Mouse (Mus musculus): ENCODE data around the gene Slc24a3. TPM values are rescaled to one million over a fixed set of nuclear protein-coding genes. Genes with fewer than 3 reads are reported as not detected.

Gene Slc24a3
- total and polyA plus RNA-seq, 2 experiments from 2014 or later, result 27.0 to 40.6 TPM

- H3K4me2 ChIP-seq (ENCODE audit: low read depth), result no peak overlapping the region
- no peak overlapping the region for H3K4me3 ChIP-seq (ENCODE audit: low read depth, low read length)
- no peak overlapping the region for H3K9ac ChIP-seq
- H3K9me3 ChIP-seq (ENCODE audit: low read length), result no peaks in the 10 kb centered on the region
- no peaks in the 10 kb centered on the region for H3K4me1 ChIP-seq (ENCODE audit: insufficient read depth)
- no peak overlapping the region for H3K27ac ChIP-seq (ENCODE audit: low read depth, low read length)
- no peak for TF ChIP-seq CTCF (IDR thresholded peaks at IDR 0.05; ENCODE audit: low read depth)
- ATAC-seq, result no peak
- 39% methylated on average over 1 of the region's 1 CpGs for whole genome bisulfite sequencing
- no peaks in the 10 kb centered on the region for H3K27me3 ChIP-seq (ENCODE audit: insufficient read depth, low read length)
- no peaks in the 10 kb centered on the region for H3K36me3 ChIP-seq (ENCODE audit: insufficient read depth)
- DNase-seq, result no peak
These were observed 129.4 kb downstream of the Slc24a3 start for GRCm38 (mm10) chr2:145296906-145297305.

GRCm38 (mm10) chr2:145299914-145300699, 132.6 kb downstream of the Slc24a3 start:
- 63% methylated on average over 5 of the region's 5 CpGs for WGBS
- Histone ChIP-seq H3K4me2 (ENCODE audit: low read depth) (no peak overlapping the region), H3K36me3 (ENCODE audit: insufficient read depth) (no peaks in the 10 kb centered on the region), H3K27ac (ENCODE audit: low read depth, low read length) (no peak overlapping the region), H3K4me1 (ENCODE audit: insufficient read depth) (no peaks in the 10 kb centered on the region), H3K4me3 (ENCODE audit: low read depth, low read length) (no peak overlapping the region), H3K9ac (no peak overlapping the region), H3K9me3 (ENCODE audit: low read length) (no peaks in the 10 kb centered on the region), H3K27me3 (ENCODE audit: insufficient read depth, low read length) (no peaks in the 10 kb centered on the region)
- peak; percentile 76 for ATAC-seq
- no peak for TF ChIP-seq CTCF (IDR thresholded peaks at IDR 0.05; ENCODE audit: low read depth)
- DNase-seq, result peak; percentile 53

DNA sequence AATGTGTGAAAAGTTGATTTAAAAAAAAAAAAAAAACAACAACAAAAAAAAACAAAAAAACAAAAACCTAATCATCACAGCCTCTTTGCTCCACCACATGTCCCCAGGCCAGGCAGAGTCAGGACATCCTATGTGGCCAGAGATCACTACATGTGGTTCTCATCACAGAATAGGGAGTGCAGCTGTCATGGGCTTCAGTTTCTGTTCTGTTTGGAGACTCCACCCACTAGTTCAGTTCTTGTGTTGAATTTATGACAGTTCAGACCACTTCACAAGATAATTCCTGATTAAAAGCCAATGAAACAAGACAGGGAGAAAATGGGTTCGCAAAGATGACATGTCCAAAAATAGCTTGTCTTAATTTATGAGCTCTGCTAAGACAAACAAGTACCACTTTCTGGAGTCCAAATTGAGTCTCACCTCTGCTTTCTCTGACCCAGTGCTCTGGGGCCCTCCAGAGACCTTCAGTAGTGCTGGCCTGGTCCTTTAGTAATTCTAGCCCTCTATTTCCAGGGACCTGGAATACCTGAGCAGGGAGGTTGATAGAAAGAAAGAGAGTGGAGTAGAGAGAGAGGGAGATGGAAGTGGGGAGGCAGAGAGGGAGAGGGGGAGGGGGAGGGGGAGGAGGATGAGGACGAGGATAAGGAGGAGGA, 139.8 kb downstream of the Slc24a3 start:
- WGBS, result 71% methylated on average over 2 of the region's 2 CpGs
- Histone ChIP-seq H3K27ac (ENCODE audit: low read depth, low read length) (no peak overlapping the region), H3K4me2 (ENCODE audit: low read depth) (no peak overlapping the region), H3K9me3 (ENCODE audit: low read length) (no peaks in the 10 kb centered on the region), H3K4me3 (ENCODE audit: low read depth, low read length) (no peak overlapping the region), H3K36me3 (ENCODE audit: insufficient read depth) (no peaks in the 10 kb centered on the region), H3K4me1 (ENCODE audit: insufficient read depth) (no peaks in the 10 kb centered on the region), H3K9ac (no peak overlapping the region), H3K27me3 (ENCODE audit: insufficient read depth, low read length) (no peaks in the 10 kb centered on the region)
- no peak for ATAC-seq
- DNase-seq, result no peak
- no peak for TF ChIP-seq CTCF (IDR thresholded peaks at IDR 0.05; ENCODE audit: low read depth)

DNA sequence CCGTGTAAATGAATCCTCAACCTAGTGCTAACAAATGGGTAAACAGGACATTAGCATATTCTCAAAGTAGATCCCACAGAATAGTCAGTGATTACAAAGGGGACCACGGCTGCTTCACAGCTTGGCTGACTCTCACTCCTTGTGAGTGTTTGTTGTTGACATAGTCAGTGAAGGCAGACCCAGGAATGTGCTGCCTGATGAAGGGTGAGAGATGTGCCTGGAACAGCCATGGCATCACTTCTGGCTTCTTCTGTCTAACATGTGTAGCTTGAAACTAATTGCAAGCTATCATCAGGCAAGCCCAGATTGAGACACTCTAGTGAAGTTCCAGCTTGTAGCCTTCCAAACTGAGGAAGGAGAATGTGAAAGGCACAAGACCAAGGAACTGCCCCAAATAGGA, 151.4 kb downstream of the Slc24a3 start:
- 35% methylated on average over 2 of the region's 2 CpGs for WGBS
- no peak for DNase-seq
- ATAC-seq, result 0 out of 2 replicates have a peak, but pooled peaks have one; percentile 20
- H3K27ac ChIP-seq (ENCODE audit: low read depth, low read length), result no peak overlapping the region
- H3K9ac ChIP-seq, result no peak overlapping the region
- no peak overlapping the region for H3K4me2 ChIP-seq (ENCODE audit: low read depth)
- H3K4me1 ChIP-seq (ENCODE audit: insufficient read depth), result no peaks in the 10 kb centered on the region
- H3K36me3 ChIP-seq (ENCODE audit: insufficient read depth), result no peaks in the 10 kb centered on the region
- H3K4me3 ChIP-seq (ENCODE audit: low read depth, low read length), result no peak overlapping the region
- TF ChIP-seq CTCF (IDR thresholded peaks at IDR 0.05; ENCODE audit: low read depth), result no peak
- H3K27me3 ChIP-seq (ENCODE audit: insufficient read depth, low read length), result no peaks in the 10 kb centered on the region
- H3K9me3 ChIP-seq (ENCODE audit: low read length), result no peaks in the 10 kb centered on the region

DNA sequence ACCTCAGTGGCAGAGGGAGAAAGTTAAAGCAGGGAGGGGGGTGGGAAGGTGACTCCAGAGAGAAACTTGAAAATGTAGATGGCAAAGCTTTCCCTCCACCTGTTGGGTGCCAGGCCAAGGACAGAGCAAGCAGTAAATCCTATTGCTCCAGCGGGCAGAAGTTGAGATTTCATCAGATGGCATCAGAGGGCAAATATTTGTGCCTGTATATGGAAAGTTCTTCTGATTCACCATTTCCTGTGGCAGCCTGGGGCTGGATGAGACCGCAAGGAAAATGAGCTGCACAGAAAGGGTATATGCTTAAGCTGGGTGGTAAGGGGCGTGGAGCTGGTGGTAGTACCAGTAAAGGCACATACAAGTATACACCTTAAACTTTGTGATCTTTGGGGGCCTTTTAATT, 153.7 kb downstream of the Slc24a3 start:
- 97% methylated on average over 3 of the region's 3 CpGs for WGBS
- Histone ChIP-seq H3K36me3 (ENCODE audit: insufficient read depth) (no peaks in the 10 kb centered on the region), H3K9ac (no peak overlapping the region), H3K4me3 (ENCODE audit: low read depth, low read length) (no peak overlapping the region), H3K4me2 (ENCODE audit: low read depth) (no peak overlapping the region), H3K27me3 (ENCODE audit: insufficient read depth, low read length) (no peaks in the 10 kb centered on the region), H3K4me1 (ENCODE audit: insufficient read depth) (no peaks in the 10 kb centered on the region), H3K27ac (ENCODE audit: low read depth, low read length) (no peak overlapping the region), H3K9me3 (ENCODE audit: low read length) (no peaks in the 10 kb centered on the region)
- no peak for TF ChIP-seq CTCF (IDR thresholded peaks at IDR 0.05; ENCODE audit: low read depth)
- no peak for DNase-seq
- no peak for ATAC-seq

- no peaks in the 10 kb centered on the region for H3K9me3 ChIP-seq (ENCODE audit: low read length)
- no peaks in the 10 kb centered on the region for H3K36me3 ChIP-seq (ENCODE audit: insufficient read depth)
- no peak for TF ChIP-seq CTCF (IDR thresholded peaks at IDR 0.05; ENCODE audit: low read depth)
- H3K4me2 ChIP-seq (ENCODE audit: low read depth), result no peak overlapping the region
- ATAC-seq (no peak), DNase-seq (no peak)
- no peak overlapping the region for H3K4me3 ChIP-seq (ENCODE audit: low read depth, low read length)
- H3K4me1 ChIP-seq (ENCODE audit: insufficient read depth), result no peaks in the 10 kb centered on the region
- no peak overlapping the region for H3K27ac ChIP-seq (ENCODE audit: low read depth, low read length)
- H3K9ac ChIP-seq, result no peak overlapping the region
- H3K27me3 ChIP-seq (ENCODE audit: insufficient read depth, low read length), result no peaks in the 10 kb centered on the region
These were observed 154.2 kb downstream of the Slc24a3 start for GRCm38 (mm10) chr2:145321755-145322154.

DNA sequence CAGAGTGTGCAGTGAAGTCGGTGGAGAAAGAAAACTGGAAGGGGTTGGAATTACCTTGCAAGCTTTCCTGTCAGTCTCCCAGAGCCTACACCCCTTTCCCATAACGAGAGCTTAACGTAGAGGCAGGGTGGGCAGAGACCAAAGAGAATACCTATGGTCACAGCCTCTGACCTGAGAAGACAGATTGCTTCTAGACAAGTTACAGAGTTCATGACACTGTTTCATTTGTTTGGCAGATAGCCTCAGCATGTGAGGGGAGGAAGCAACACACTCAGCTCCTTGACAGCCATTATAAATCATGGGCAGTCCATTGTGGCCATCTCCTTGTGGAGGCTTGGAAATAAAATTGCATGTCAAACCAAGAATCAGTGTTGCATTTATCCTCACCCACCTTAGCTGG, 156.9 kb downstream of the Slc24a3 start:
- Histone ChIP-seq H3K4me2 (ENCODE audit: low read depth) (no peak overlapping the region), H3K36me3 (ENCODE audit: insufficient read depth) (no peaks in the 10 kb centered on the region), H3K27me3 (ENCODE audit: insufficient read depth, low read length) (no peaks in the 10 kb centered on the region), H3K9me3 (ENCODE audit: low read length) (no peaks in the 10 kb centered on the region), H3K4me1 (ENCODE audit: insufficient read depth) (no peaks in the 10 kb centered on the region), H3K4me3 (ENCODE audit: low read depth, low read length) (no peak overlapping the region), H3K27ac (ENCODE audit: low read depth, low read length) (no peak overlapping the region), H3K9ac (no peak overlapping the region)
- WGBS, result 79% methylated on average over 3 of the region's 3 CpGs
- ATAC-seq (no peak), DNase-seq (no peak)
- TF ChIP-seq CTCF (IDR thresholded peaks at IDR 0.05; ENCODE audit: low read depth), result no peak
